Mouse (Mus musculus) CH12.LX (cell line): ENCODE data around the gene Ppp6r3. TPM values are rescaled to one million over a fixed set of nuclear protein-coding genes. Genes with fewer than 3 reads are reported as not detected.
A peak's percentile ranks its signal among the peaks of the same experiment; 100 is the strongest.
"Not testable (repeated sequence)": the region's sequence is repeated elsewhere in the genome, so short reads cannot be mapped to it uniquely, and the experiment has no call there.

Experiments used
- DNase-seq: peaks from one replicate; pipeline ENCODE4 v3.0.0-alpha.2; 2013; ENCODE audit errors: extremely low read depth
- H3K27ac ChIP-seq: 2 replicates; pipeline ENCODE4 v1.5.1; 2012; ENCODE audit warnings: low read depth, mild to moderate bottlenecking, control low read depth, moderate library complexity; ENCODE audit not compliant: insufficient read depth
- H3K27me3 ChIP-seq: replicated peaks from 2 replicates; pipeline ENCODE3; 2012; ENCODE audit warnings: inconsistent platforms
- H3K36me3 ChIP-seq, 2 experiments: replicated peaks in 1 of 2; 2 replicates each; pipeline versions ENCODE3 to v1.6.1; 2012; ENCODE audit warnings: inconsistent platforms in 1 of 2, low read length in 1 of 2, mild to moderate bottlenecking in 1 of 2, mixed read lengths in 1 of 2, moderate library complexity in 1 of 2; ENCODE audit not compliant: control insufficient read depth in 1 of 2, insufficient read depth in 1 of 2
- H3K4me1 ChIP-seq, 2 experiments: 2 replicates each; pipeline ENCODE4 v1.6.1; 2012; ENCODE audit warnings: inconsistent platforms in 1 of 2, moderate library complexity in 1 of 2; ENCODE audit not compliant: insufficient read depth in 2 of 2, control insufficient read depth in 1 of 2
- H3K4me2 ChIP-seq: 2 replicates; pipeline ENCODE4 v1.6.1; 2012; ENCODE audit warnings: low read depth, mild to moderate bottlenecking, control low read depth; ENCODE audit not compliant: poor library complexity, insufficient read depth, severe bottlenecking
- H3K4me3 ChIP-seq, 3 experiments: fragments of 150-350 bp in 1 of 3; sonication (generic) in 1 of 3; replicated peaks in 1 of 3; 2 replicates each; pipeline versions ENCODE3 to v1.5.1; 2011 to 2012; ENCODE audit warnings: low read depth in 2 of 3, low read length in 2 of 3, mild to moderate bottlenecking in 2 of 3, moderate library complexity in 2 of 3, control low read depth in 1 of 3, improper control_type of control experiment in 1 of 3, inconsistent platforms in 1 of 3, mixed read lengths in 1 of 3; ENCODE audit not compliant: poor library complexity in 1 of 3
- H3K79me2 ChIP-seq: replicated peaks from 2 replicates; pipeline ENCODE4 v1.6.1; 2012; ENCODE audit warnings: mild to moderate bottlenecking, moderate library complexity; ENCODE audit not compliant: control insufficient read depth, poor library complexity, insufficient read depth, severe bottlenecking; ENCODE audit errors: extremely low read depth
- H3K9ac ChIP-seq: 2 replicates; pipeline ENCODE4 v1.6.1; 2012; ENCODE audit warnings: low read depth, mild to moderate bottlenecking, control low read depth, moderate library complexity; ENCODE audit not compliant: insufficient read depth
- H3K9me3 ChIP-seq: replicated peaks from 2 replicates; pipeline ENCODE3; 2012; ENCODE audit warnings: low read length, inconsistent platforms, mixed read lengths
- CHD1 ChIP-seq: IDR thresholded peaks from 2 replicates; pipeline ENCODE4 v1.6.1; 2012; ENCODE audit warnings: low read depth, low read length, improper control_type of control experiment, inconsistent platforms
- CHD2 ChIP-seq: IDR thresholded peaks from 2 replicates; pipeline ENCODE4 v1.6.1; 2011; ENCODE audit warnings: low read length, improper control_type of control experiment
- CTCF ChIP-seq, 2 experiments: IDR thresholded peaks in 1 of 2; conservative IDR thresholded peaks in 1 of 2; 2 replicates each; pipeline ENCODE4 v1.5.1; 2011 to 2012; ENCODE audit warnings: low read depth in 2 of 2, low read length in 2 of 2, improper control_type of control experiment in 1 of 2, inconsistent platforms in 1 of 2, mild to moderate bottlenecking in 1 of 2, moderate library complexity in 1 of 2
- ELF1 ChIP-seq: IDR thresholded peaks from 2 replicates; pipeline ENCODE4 v1.6.1; 2014; ENCODE audit warnings: low read depth, mild to moderate bottlenecking, inconsistent platforms, low read length, improper control_type of control experiment
- ETS1 ChIP-seq: conservative IDR thresholded peaks from 2 replicates; pipeline ENCODE4 v1.6.1; 2012; ENCODE audit warnings: low read depth, mild to moderate bottlenecking, inconsistent platforms, low read length, improper control_type of control experiment, moderate library complexity
- GABPA ChIP-seq: IDR thresholded peaks from 2 replicates; pipeline ENCODE4 v1.6.1; 2012; ENCODE audit warnings: low read depth, low read length, improper control_type of control experiment, inconsistent platforms; ENCODE audit not compliant: insufficient replicate concordance
- HCFC1 ChIP-seq: IDR thresholded peaks from 2 replicates; pipeline ENCODE4 v1.6.1; 2012; ENCODE audit warnings: low read depth, mild to moderate bottlenecking, inconsistent platforms, low read length, improper control_type of control experiment
- IRF4 ChIP-seq: IDR thresholded peaks from 2 replicates; pipeline ENCODE4 v1.6.1; 2014; ENCODE audit warnings: low read depth, mild to moderate bottlenecking, inconsistent platforms, low read length, improper control_type of control experiment
- JUN ChIP-seq: IDR thresholded peaks from 2 replicates; pipeline ENCODE4 v1.6.1; 2011; ENCODE audit warnings: low read depth, mild to moderate bottlenecking, low read length, improper control_type of control experiment, moderate library complexity; ENCODE audit not compliant: insufficient read depth
- JUND ChIP-seq: conservative IDR thresholded peaks from 2 replicates; pipeline ENCODE4 v1.6.1; 2011; ENCODE audit warnings: low read depth, low read length, improper control_type of control experiment
- KAT2A ChIP-seq: IDR thresholded peaks from 2 replicates; pipeline ENCODE4 v1.6.1; 2012; ENCODE audit warnings: low read length, improper control_type of control experiment, inconsistent platforms; ENCODE audit not compliant: insufficient replicate concordance
- MAZ ChIP-seq: IDR thresholded peaks from 2 replicates; pipeline ENCODE4 v1.6.1; 2012; ENCODE audit warnings: low read depth, mild to moderate bottlenecking, inconsistent platforms, low read length, improper control_type of control experiment, moderate library complexity
- MEF2A ChIP-seq: IDR thresholded peaks from 2 replicates; pipeline ENCODE4 v1.6.1; 2014; ENCODE audit warnings: low read depth, mild to moderate bottlenecking, inconsistent platforms, low read length, improper control_type of control experiment, borderline replicate concordance
- MXI1 ChIP-seq: IDR thresholded peaks from 2 replicates; pipeline ENCODE4 v1.6.1; 2011; ENCODE audit warnings: mild to moderate bottlenecking, low read depth, low read length, improper control_type of control experiment
- NELFE ChIP-seq: IDR thresholded peaks from 2 replicates; pipeline ENCODE4 v1.6.1; 2011; ENCODE audit warnings: low read depth, low read length, improper control_type of control experiment
- NRF1 ChIP-seq: IDR thresholded peaks from 2 replicates; pipeline ENCODE4 v1.6.1; 2014; ENCODE audit warnings: low read depth, mild to moderate bottlenecking, inconsistent platforms, low read length, improper control_type of control experiment, moderate library complexity
- PAX5 ChIP-seq: IDR thresholded peaks from 2 replicates; pipeline ENCODE4 v1.6.1; 2012; ENCODE audit warnings: low read length, inconsistent platforms, mixed read lengths
- RAD21 ChIP-seq: IDR thresholded peaks from 2 replicates; pipeline ENCODE4 v1.6.1; 2011; ENCODE audit warnings: low read depth, mild to moderate bottlenecking, low read length, improper control_type of control experiment, moderate library complexity
- RCOR1 ChIP-seq: conservative IDR thresholded peaks from 2 replicates; pipeline ENCODE4 v1.6.1; 2012; ENCODE audit warnings: low read depth, mild to moderate bottlenecking, inconsistent platforms, low read length, improper control_type of control experiment
- SMC3 ChIP-seq: IDR thresholded peaks from 2 replicates; pipeline ENCODE4 v1.6.1; 2011; ENCODE audit warnings: low read depth, low read length, improper control_type of control experiment
- TCF12 ChIP-seq: IDR thresholded peaks from 2 replicates; pipeline ENCODE4 v1.6.1; 2014; ENCODE audit warnings: low read depth, mild to moderate bottlenecking, inconsistent platforms, low read length, improper control_type of control experiment
- USF2 ChIP-seq: conservative IDR thresholded peaks from 2 replicates; pipeline ENCODE4 v1.6.1; 2011; ENCODE audit warnings: low read depth, low read length, improper control_type of control experiment
- ZC3H11A ChIP-seq: IDR thresholded peaks from 2 replicates; pipeline ENCODE4 v1.6.1; 2012; ENCODE audit warnings: low read depth, mild to moderate bottlenecking, inconsistent platforms, low read length, improper control_type of control experiment
- ZKSCAN1 ChIP-seq: IDR thresholded peaks from 2 replicates; pipeline ENCODE4 v1.6.1; 2012; ENCODE audit warnings: low read depth, inconsistent platforms, low read length, improper control_type of control experiment, borderline replicate concordance
- ZMIZ1 ChIP-seq: IDR thresholded peaks from 2 replicates; pipeline ENCODE4 v1.6.1; 2012; ENCODE audit warnings: low read depth, mild to moderate bottlenecking, inconsistent platforms, low read length, improper control_type of control experiment
- dilution Hi-C: fragments of 300-500 bp; cut with MboI; formaldehyde crosslinking; loops from 2 replicates; pipeline ENCODE4 v1.14.3; 2020; ENCODE audit warnings: low sequenced_read_pairs; ENCODE audit not compliant: extremely low pct_unique_long_range_greater_than_20kb, extremely low pct_ligation_motif_present
- in situ Hi-C: fragments of 300-500 bp; cut with MboI; formaldehyde crosslinking; loops from 3 replicates; pipeline ENCODE4 v1.14.3; 2019; ENCODE audit warnings: low sequenced_read_pairs, low pct_ligation_motif_present, low pct_unique_long_range_greater_than_20kb, mixed read lengths
- polyA plus RNA-seq: library from polyadenylated mRNA; unstranded; fragments of >175 nt; gene quantifications from 2 replicates; pipeline ENCODE4 v1.2.1, GENCODE M21; 2012; ENCODE audit warnings: low read depth; ENCODE audit not compliant: insufficient read length
- total RNA-seq, 2 experiments: library from RNA; depleted of rRNA; stranded (reverse); fragments of 300-350 nt in 1 of 2; fragments of >200 nt in 1 of 2; gene quantifications; 2 replicates each; pipeline ENCODE4 v1.2.3; 2012 to 2014

The Ppp6r3 gene
- total and polyA plus RNA-seq, 3 experiments = 68.5 to 94.6 (median 72.3) TPM

DNA sequence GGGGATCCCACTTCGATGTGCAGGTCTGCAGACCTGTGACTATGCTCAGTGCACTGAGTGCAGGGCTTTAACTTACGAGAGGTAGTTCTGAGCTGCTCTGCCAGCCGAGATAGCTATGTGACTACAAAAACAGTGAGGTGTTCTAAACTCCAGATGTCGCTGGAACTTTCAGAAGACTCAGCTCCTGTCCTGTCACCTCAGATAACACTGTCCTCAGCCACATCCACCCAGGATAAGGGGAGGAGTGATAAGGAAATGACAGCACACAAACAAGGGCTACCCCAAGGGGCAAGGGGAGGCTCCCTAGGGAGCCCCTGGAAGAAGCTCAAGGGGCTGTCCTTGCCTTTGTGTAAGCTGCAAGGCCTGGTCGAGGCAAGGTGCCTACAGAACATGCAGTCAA lies 14.0 kb upstream of the Ppp6r3 start:
- no peak for DNase-seq
- H3K27ac ChIP-seq = no peak overlapping the region
- TF ChIP-seq MAZ (no peak), KAT2A (no peak), GABPA (no peak), TCF12 (no peak), JUN (no peak), HCFC1 (no peak), ZKSCAN1 (no peak), USF2 (no peak)
- TF ChIP-seq, all 38 proteins: peak for 0
- Histone ChIP-seq H3K79me2 (no peaks in the 10 kb centered on the region), H3K9me3 (no peaks in the 10 kb centered on the region), H3K27me3 (no peaks in the 10 kb centered on the region), H3K4me2 (no peak overlapping the region), H3K9ac (no peak overlapping the region), H3K4me1 (peaks cover 5 to 6% of the 10 kb centered on the region in 2 experiments), H3K4me3 (no peak overlapping the region), H3K36me3 (peaks cover 0 to 10% of the 10 kb centered on the region in 2 experiments)
- in situ Hi-C loops (no loop called here), dilution Hi-C loops (no loop called here)

DNA sequence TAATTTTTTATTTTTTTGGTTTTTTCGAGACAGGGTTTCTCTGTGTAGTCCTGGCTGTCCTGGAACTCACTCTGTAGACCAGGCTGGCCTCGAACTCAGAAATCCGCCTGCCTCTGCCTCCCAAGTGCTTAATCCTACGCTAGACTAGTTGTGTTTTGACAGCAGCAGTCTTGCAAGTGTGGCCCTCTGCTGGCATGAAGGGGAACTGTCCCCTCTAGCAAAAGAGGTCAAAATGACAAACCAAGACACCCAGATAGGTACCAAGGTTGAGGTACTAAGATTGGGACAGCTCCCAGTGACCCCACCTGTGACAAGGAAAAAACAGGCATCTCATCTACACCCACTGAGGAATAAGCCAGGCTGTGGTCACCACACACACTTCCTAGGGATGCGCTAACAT lies 12.2 kb upstream of the Ppp6r3 start:
- H3K4me1 ChIP-seq, H3K9me3 ChIP-seq, dilution Hi-C loops, H3K4me3 ChIP-seq, in situ Hi-C loops, H3K9ac ChIP-seq, H3K79me2 ChIP-seq, H3K27ac ChIP-seq, H3K4me2 ChIP-seq, H3K27me3 ChIP-seq: not testable (repeated sequence)
- TF ChIP-seq RAD21 (peak; percentile 34), CTCF (conservative IDR thresholded peaks at IDR 0.05 in 1 of 2, IDR thresholded peaks at IDR 0.05 in 1 of 2; ENCODE audit: low read depth in 2 of 2, low read length in 2 of 2) (peak; percentile 61 to 64), SMC3 (peak; percentile 58)
- peaks cover 0 to 15% of the 10 kb centered on the region in 2 experiments for H3K36me3 ChIP-seq
- DNase-seq = peak; percentile 47

DNA sequence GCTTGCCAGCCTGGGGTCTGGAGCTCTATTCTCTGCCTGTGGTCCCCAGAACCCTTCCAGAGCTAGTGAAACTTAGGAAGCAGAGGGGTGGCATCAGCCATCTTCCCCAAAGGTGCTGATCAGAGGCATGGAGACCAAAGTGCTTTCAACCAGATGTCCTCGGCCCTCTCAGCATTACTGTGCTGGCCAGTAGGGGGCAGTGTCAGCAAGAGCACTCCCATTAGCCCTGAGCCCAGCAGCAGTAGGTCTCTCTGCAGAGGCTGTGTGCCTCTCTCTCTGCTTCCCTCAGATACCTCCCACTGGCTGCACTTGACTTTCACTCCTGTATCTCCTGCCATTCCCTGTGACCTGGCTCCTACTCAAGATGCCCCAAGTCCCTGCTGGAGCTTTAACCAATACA lies 11.0 kb upstream of the Ppp6r3 start:
- Histone ChIP-seq H3K27me3 (no peaks in the 10 kb centered on the region), H3K79me2 (no peaks in the 10 kb centered on the region), H3K4me2 (no peak overlapping the region), H3K9ac (no peak overlapping the region), H3K4me1 (no peaks in the 10 kb centered on the region), H3K4me3 (no peak overlapping the region), H3K36me3 (peaks cover 0 to 15% of the 10 kb centered on the region in 2 experiments), H3K27ac (no peak overlapping the region), H3K9me3 (no peaks in the 10 kb centered on the region)
- peak; percentile 63 for DNase-seq
- in situ Hi-C loops (no loop called here), dilution Hi-C loops (no loop called here)
- no peak for TF ChIP-seq ELF1
- TF ChIP-seq ZMIZ1 = no peak
- TF ChIP-seq MEF2A = no peak
- TF ChIP-seq ETS1 = no peak
- TF ChIP-seq HCFC1 = no peak
- TF ChIP-seq SMC3 = peak; percentile 41
- 0 out of 2 replicates have a peak, but pooled peaks have one; percentile 31 for TF ChIP-seq NELFE
- no peak for TF ChIP-seq JUND
- no peak for TF ChIP-seq MXI1
- no peak for TF ChIP-seq PAX5
- no peak for TF ChIP-seq ZC3H11A
- no peak for TF ChIP-seq GABPA
- TF ChIP-seq CHD2 = no peak
- TF ChIP-seq KAT2A = no peak
- no peak for TF ChIP-seq JUN
- no peak for TF ChIP-seq RCOR1
- TF ChIP-seq CHD1 = no peak
- TF ChIP-seq IRF4 = no peak
- TF ChIP-seq TCF12 = 0 out of 2 replicates have a peak, but pooled peaks have one; percentile 33
- TF ChIP-seq NRF1 = no peak
- peak; percentile 73 to 78 for TF ChIP-seq CTCF (conservative IDR thresholded peaks at IDR 0.05 in 1 of 2, IDR thresholded peaks at IDR 0.05 in 1 of 2; ENCODE audit: low read depth in 2 of 2, low read length in 2 of 2)
